Mouse (Mus musculus): Measurements from ENCODE around the gene Fndc9.

- TF ChIP-seq CTCF (IDR thresholded peaks at IDR 0.05; ENCODE audit: borderline replicate concordance, insufficient read depth, low read depth, low read length) = no peak
- no peak for TF ChIP-seq POLR2A (IDR thresholded peaks at IDR 0.05; ENCODE audit: borderline replicate concordance, insufficient read depth, low read length)
These were observed 53.7 kb downstream of the Fndc9 start for GRCm38 (mm10) chr11:46289022-46289421.
